Mouse (Mus musculus): ENCODE measurements around the gene Hapln1. TPM values are rescaled to one million over a fixed set of nuclear protein-coding genes. Genes with fewer than 3 reads are reported as not detected.

The Hapln1 gene
- total RNA-seq, 1 experiment: 0.58 TPM

DNA sequence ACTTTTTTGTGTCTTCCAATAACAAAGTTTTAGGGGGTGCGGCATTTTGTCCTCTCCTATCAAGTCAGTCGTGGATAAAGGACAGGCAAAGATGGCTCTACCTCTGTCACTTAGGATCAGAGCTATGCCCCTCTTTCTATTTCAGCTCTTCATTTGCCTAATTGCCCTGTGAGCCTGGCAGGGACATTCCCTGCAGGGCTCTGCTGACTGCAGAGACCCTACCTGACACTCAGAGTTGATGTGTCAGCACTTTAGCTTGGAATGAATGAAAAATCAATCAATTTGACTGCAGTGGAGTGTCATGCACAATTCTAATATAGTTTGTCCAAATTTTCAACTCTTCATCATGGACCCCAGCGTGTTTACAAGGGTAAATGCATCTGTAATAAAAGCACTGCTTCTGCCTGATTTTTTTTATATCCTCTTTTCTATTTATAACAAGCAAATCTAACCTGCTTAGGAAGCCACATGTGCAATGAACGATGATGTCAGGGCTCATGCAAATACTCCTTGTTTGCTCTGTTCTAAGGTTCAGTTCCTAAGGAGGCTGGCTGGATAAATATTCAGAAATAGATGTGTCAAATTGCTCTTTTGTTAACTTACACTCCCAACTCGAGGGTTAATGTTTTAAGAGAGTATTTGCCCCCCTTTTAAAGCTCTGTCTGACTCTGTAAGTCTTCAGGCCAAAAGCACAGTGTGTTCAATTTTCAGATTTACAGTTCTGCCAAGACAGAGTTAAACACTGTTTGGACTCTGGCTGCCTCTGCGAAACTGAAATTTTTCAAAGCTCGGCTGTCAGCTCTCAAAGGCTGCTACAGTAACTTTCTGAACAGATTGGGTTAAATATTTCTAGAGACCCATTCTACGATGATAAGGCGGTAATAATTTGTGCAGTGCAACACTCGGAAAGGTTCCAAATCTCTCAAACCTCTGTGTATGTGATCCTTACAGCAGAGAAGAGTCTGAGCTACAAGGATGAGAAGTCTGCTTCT, 44.4 kb downstream of the Hapln1 start:
- in situ Hi-C loops (cut with MboI; ENCODE audit: low sequenced_read_pairs in 2 of 2, unreplicated experiment in 2 of 2): no loop called here
- Histone ChIP-seq H3K4me1 (ENCODE audit: control insufficient read depth in 2 of 2, insufficient read depth in 2 of 2, low read length in 2 of 2, poor library complexity in 1 of 2) (no peaks in the 10 kb centered on the region), H3K27ac (ENCODE audit: insufficient read depth, low read depth, low read length, poor library complexity, severe bottlenecking) (no peak overlapping the region), H3K9ac (ENCODE audit: insufficient read depth, low read depth, low read length, poor library complexity, severe bottlenecking) (no peak overlapping the region), H3K9me3 (ENCODE audit: control insufficient read depth, insufficient read depth, low read depth, low read length) (no peaks in the 10 kb centered on the region), H3K4me3 (ENCODE audit: insufficient read depth in 1 of 2, low read depth in 1 of 2, low read length in 2 of 2, poor library complexity in 1 of 2, severe bottlenecking in 1 of 2) (no peak overlapping the region), H3K36me3 (ENCODE audit: control insufficient read depth, insufficient read depth, low read length, poor library complexity, severe bottlenecking) (no peaks in the 10 kb centered on the region)
- TF ChIP-seq MAFK (IDR thresholded peaks at IDR 0.05; ENCODE audit: insufficient read depth, low read depth, low read length) (peak; percentile 70; the same call in 1 of the 2 replicates), HCFC1 (IDR thresholded peaks at IDR 0.05; ENCODE audit: borderline replicate concordance, insufficient read depth, low read length) (no peak)
- no peak for DNase-seq (ENCODE audit: low read depth, low spot score)

DNA sequence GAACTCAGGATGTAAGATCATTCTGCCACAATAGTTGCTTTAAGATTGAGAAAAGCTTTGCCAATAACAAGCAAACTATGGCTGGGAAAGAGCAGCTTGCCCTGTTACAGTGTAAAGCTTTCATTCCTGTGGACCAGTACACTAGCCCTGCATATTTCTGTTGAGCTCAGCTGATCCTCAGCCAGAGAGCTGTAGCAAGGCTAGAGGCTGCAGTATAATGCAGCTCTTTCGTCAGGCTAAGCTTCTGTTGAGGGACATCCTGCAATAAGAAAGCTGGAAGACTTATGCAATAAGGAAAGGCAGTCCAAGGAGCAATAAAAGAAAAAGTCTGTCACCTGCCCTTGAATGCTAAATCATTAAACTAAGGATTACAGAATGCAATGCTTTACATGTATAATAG, 45.5 kb downstream of the Hapln1 start:
- DNase-seq (ENCODE audit: low read depth, low spot score): no peak
- H3K9ac ChIP-seq (ENCODE audit: insufficient read depth, low read depth, low read length, poor library complexity, severe bottlenecking): no peak overlapping the region
- H3K27ac ChIP-seq (ENCODE audit: insufficient read depth, low read depth, low read length, poor library complexity, severe bottlenecking): no peak overlapping the region
- H3K9me3 ChIP-seq (ENCODE audit: control insufficient read depth, insufficient read depth, low read depth, low read length): no peaks in the 10 kb centered on the region
- in situ Hi-C loops (cut with MboI; ENCODE audit: low sequenced_read_pairs in 2 of 2, unreplicated experiment in 2 of 2): no loop called here
- no peak overlapping the region for H3K4me3 ChIP-seq (ENCODE audit: insufficient read depth in 1 of 2, low read depth in 1 of 2, low read length in 2 of 2, poor library complexity in 1 of 2, severe bottlenecking in 1 of 2)
- TF ChIP-seq ZNF384 (IDR thresholded peaks at IDR 0.05; ENCODE audit: low read depth, low read length) (no peak), HCFC1 (IDR thresholded peaks at IDR 0.05; ENCODE audit: borderline replicate concordance, insufficient read depth, low read length) (no peak), MAFK (IDR thresholded peaks at IDR 0.05; ENCODE audit: insufficient read depth, low read depth, low read length) (no peak), CHD2 (IDR thresholded peaks at IDR 0.05; ENCODE audit: low read depth, low read length) (no peak), ZC3H11A (IDR thresholded peaks at IDR 0.05; ENCODE audit: borderline replicate concordance, low read depth, low read length) (no peak)
- no peaks in the 10 kb centered on the region for H3K4me1 ChIP-seq (ENCODE audit: control insufficient read depth in 2 of 2, insufficient read depth in 2 of 2, low read length in 2 of 2, poor library complexity in 1 of 2)
- H3K36me3 ChIP-seq (ENCODE audit: control insufficient read depth, insufficient read depth, low read length, poor library complexity, severe bottlenecking): no peaks in the 10 kb centered on the region

GRCm38 (mm10) chr13:89595105-89595504, 55.5 kb downstream of the Hapln1 start:
- in situ Hi-C loops (cut with MboI; ENCODE audit: low sequenced_read_pairs in 2 of 2, unreplicated experiment in 2 of 2): no loop called here
- Histone ChIP-seq H3K9ac (ENCODE audit: insufficient read depth, low read depth, low read length, poor library complexity, severe bottlenecking) (no peak overlapping the region), H3K9me3 (ENCODE audit: control insufficient read depth, insufficient read depth, low read depth, low read length) (no peaks in the 10 kb centered on the region), H3K36me3 (ENCODE audit: control insufficient read depth, insufficient read depth, low read length, poor library complexity, severe bottlenecking) (no peaks in the 10 kb centered on the region), H3K27ac (ENCODE audit: insufficient read depth, low read depth, low read length, poor library complexity, severe bottlenecking) (no peak overlapping the region), H3K4me1 (ENCODE audit: control insufficient read depth in 2 of 2, insufficient read depth in 2 of 2, low read length in 2 of 2, poor library complexity in 1 of 2) (no peaks in the 10 kb centered on the region), H3K4me3 (ENCODE audit: insufficient read depth in 1 of 2, low read depth in 1 of 2, low read length in 2 of 2, poor library complexity in 1 of 2, severe bottlenecking in 1 of 2) (no peak overlapping the region)
- DNase-seq (ENCODE audit: low read depth, low spot score): no peak
- TF ChIP-seq CHD2 (IDR thresholded peaks at IDR 0.05; ENCODE audit: low read depth, low read length) (no peak), MAFK (IDR thresholded peaks at IDR 0.05; ENCODE audit: insufficient read depth, low read depth, low read length) (no peak), ZC3H11A (IDR thresholded peaks at IDR 0.05; ENCODE audit: borderline replicate concordance, low read depth, low read length) (no peak), HCFC1 (IDR thresholded peaks at IDR 0.05; ENCODE audit: borderline replicate concordance, insufficient read depth, low read length) (no peak), ZNF384 (IDR thresholded peaks at IDR 0.05; ENCODE audit: low read depth, low read length) (no peak)

DNA sequence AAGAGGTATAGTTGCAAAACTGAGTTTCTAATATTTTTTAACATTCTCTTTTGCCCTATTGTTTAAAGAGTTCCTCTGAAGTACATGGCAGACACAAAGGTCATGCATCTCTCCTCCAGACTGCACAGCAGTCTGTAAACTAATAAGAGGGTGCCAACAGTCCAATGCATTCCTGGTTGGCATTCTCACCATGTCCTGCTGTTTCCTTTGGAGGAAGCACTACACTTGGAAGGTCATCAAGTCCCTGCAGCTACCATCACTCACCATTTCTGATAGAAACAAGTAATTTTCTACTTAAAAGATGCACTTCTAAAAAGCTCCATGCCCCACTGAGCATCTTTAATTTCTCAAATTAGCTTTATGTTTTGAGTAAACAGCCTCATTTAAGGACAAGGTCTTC, 57.8 kb downstream of the Hapln1 start:
- no peaks in the 10 kb centered on the region for H3K36me3 ChIP-seq (ENCODE audit: control insufficient read depth, insufficient read depth, low read length, poor library complexity, severe bottlenecking)

More for the DNA sequence above, 57.8 kb downstream of the Hapln1 start:
- in situ Hi-C loops (cut with MboI; ENCODE audit: low sequenced_read_pairs in 2 of 2, unreplicated experiment in 2 of 2): no loop called here
- TF ChIP-seq HCFC1 (IDR thresholded peaks at IDR 0.05; ENCODE audit: borderline replicate concordance, insufficient read depth, low read length): no peak
- TF ChIP-seq ZNF384 (IDR thresholded peaks at IDR 0.05; ENCODE audit: low read depth, low read length): no peak
- no peak for TF ChIP-seq MAFK (IDR thresholded peaks at IDR 0.05; ENCODE audit: insufficient read depth, low read depth, low read length)
- TF ChIP-seq ZC3H11A (IDR thresholded peaks at IDR 0.05; ENCODE audit: borderline replicate concordance, low read depth, low read length): no peak
- no peak for TF ChIP-seq CHD2 (IDR thresholded peaks at IDR 0.05; ENCODE audit: low read depth, low read length)
- no peak overlapping the region for H3K9ac ChIP-seq (ENCODE audit: insufficient read depth, low read depth, low read length, poor library complexity, severe bottlenecking)
- DNase-seq (ENCODE audit: low read depth, low spot score): no peak
- H3K27ac ChIP-seq (ENCODE audit: insufficient read depth, low read depth, low read length, poor library complexity, severe bottlenecking): no peak overlapping the region
- no peaks in the 10 kb centered on the region for H3K4me1 ChIP-seq (ENCODE audit: control insufficient read depth in 2 of 2, insufficient read depth in 2 of 2, low read length in 2 of 2, poor library complexity in 1 of 2)
- H3K9me3 ChIP-seq (ENCODE audit: control insufficient read depth, insufficient read depth, low read depth, low read length): no peaks in the 10 kb centered on the region
- no peak overlapping the region for H3K4me3 ChIP-seq (ENCODE audit: insufficient read depth in 1 of 2, low read depth in 1 of 2, low read length in 2 of 2, poor library complexity in 1 of 2, severe bottlenecking in 1 of 2)

Measured in ES-E14 (cell line).